Mouse (Mus musculus): Measurements from ENCODE around the gene Gsto1. TPM values are rescaled to one million over a fixed set of nuclear protein-coding genes. Genes with fewer than 3 reads are reported as not detected.

Gsto1 gene
- polyA plus RNA-seq, 2 experiments = 71.3 to 132 TPM

DNA sequence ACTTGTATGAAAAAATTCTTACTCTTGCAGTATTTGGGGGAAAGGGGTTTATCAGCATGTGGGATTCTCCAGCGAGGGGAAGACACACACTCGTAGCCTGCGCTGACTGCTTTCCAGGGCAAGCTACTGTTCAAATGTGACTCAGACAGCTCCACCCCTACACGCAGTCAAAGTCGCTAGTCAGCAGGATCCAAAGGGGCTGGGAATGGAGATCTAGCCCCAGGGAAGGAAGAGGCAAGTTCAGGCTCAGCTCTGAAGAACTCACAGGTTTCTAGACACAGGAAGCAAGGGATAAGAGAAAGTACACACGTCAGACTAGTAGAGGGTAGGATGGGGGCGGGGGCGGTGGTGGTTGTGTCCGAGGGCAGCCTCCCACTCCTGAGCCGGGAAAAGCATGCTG, 45.8 kb downstream of the Gsto1 start:
- Histone ChIP-seq H3K4me3 (replicated peaks; ENCODE audit: low read length) (no peak overlapping the region), H3K27ac (replicated peaks; ENCODE audit: low read depth, low read length) (no peak overlapping the region), H3K4me2 (replicated peaks; ENCODE audit: low read depth, low read length, severe bottlenecking) (no peak overlapping the region), H3K4me1 (ENCODE audit: control insufficient read depth, insufficient read depth, low read length) (peaks cover 26% of the 10 kb centered on the region), H3K36me3 (ENCODE audit: control insufficient read depth, insufficient read depth, low read length) (peaks cover 26% of the 10 kb centered on the region), H3K27me3 (ENCODE audit: control insufficient read depth, insufficient read depth, low read length) (no peaks in the 10 kb centered on the region), H3K9ac (ENCODE audit: low read depth, low read length, severe bottlenecking) (no peak overlapping the region), H3K9me3 (ENCODE audit: control insufficient read depth, low read length) (no peaks in the 10 kb centered on the region)
- ATAC-seq (ENCODE audit: low FRiP score, low read depth) = no peak
- WGBS = 81% methylated on average over 10 of the region's 10 CpGs
- no peak for TF ChIP-seq POLR2A (IDR thresholded peaks at IDR 0.05; ENCODE audit: borderline replicate concordance, extremely low read depth, insufficient read depth, insufficient read length)
- no peak for DNase-seq (ENCODE audit: low spot score)

GRCm38 (mm10) chr19:47902316-47903201, 47.8 kb downstream of the Gsto1 start:
- Histone ChIP-seq H3K36me3 (ENCODE audit: control insufficient read depth, insufficient read depth, low read length) (peaks cover 7% of the 10 kb centered on the region; the same call in 1 of the 2 replicates), H3K4me2 (replicated peaks; ENCODE audit: low read depth, low read length, severe bottlenecking) (no peak overlapping the region)
- no peak for DNase-seq (ENCODE audit: low spot score)

DNA sequence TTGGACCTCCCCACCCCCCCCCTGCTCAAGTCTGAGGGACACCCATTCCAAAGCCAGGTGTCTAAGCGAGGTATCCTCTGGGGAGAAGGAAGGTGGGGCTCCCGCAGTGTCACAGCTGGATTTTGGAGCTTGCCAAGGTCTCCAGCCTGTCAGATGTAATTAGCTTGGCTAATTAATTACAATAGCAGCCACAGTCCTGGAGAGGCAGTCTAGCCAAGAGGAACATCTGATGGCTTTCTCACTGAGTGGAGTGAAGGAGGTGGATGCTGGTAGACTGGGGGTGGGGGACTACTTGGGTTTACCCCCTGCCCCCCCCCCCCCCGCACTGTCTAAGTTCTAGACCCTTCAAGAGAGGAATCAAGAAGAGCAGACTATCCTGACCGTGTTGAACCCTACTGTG, 48.9 kb downstream of the Gsto1 start:
- Histone ChIP-seq H3K36me3 (ENCODE audit: control insufficient read depth, insufficient read depth, low read length) (peaks cover 5% of the 10 kb centered on the region; the same call in 1 of the 2 replicates), H3K4me1 (ENCODE audit: control insufficient read depth, insufficient read depth, low read length) (peaks cover 29% of the 10 kb centered on the region), H3K27ac (replicated peaks; ENCODE audit: low read depth, low read length) (no peak overlapping the region), H3K9ac (ENCODE audit: low read depth, low read length, severe bottlenecking) (no peak overlapping the region), H3K4me3 (replicated peaks; ENCODE audit: low read length) (no peak overlapping the region), H3K4me2 (replicated peaks; ENCODE audit: low read depth, low read length, severe bottlenecking) (no peak overlapping the region), H3K9me3 (ENCODE audit: control insufficient read depth, low read length) (no peaks in the 10 kb centered on the region), H3K27me3 (ENCODE audit: control insufficient read depth, insufficient read depth, low read length) (no peaks in the 10 kb centered on the region)
- DNase-seq (ENCODE audit: low spot score) (no peak), ATAC-seq (ENCODE audit: low FRiP score, low read depth) (no peak)
- no peak for TF ChIP-seq POLR2A (IDR thresholded peaks at IDR 0.05; ENCODE audit: borderline replicate concordance, extremely low read depth, insufficient read depth, insufficient read length)
- WGBS = 55% methylated on average over 4 of the region's 4 CpGs

More at GRCm38 (mm10) chr19:47902316-47903201, 47.8 kb downstream of the Gsto1 start:
- H3K9me3 ChIP-seq (ENCODE audit: control insufficient read depth, low read length) = no peaks in the 10 kb centered on the region
- peak overlapping the region; percentile 38; the same call in 1 of the 2 replicates for H3K27ac ChIP-seq (replicated peaks; ENCODE audit: low read depth, low read length)
- ATAC-seq (ENCODE audit: low FRiP score, low read depth) = 0 out of 2 replicates have a peak, but pooled peaks have one; percentile 19
- H3K4me1 ChIP-seq (ENCODE audit: control insufficient read depth, insufficient read depth, low read length) = peaks cover 26% of the 10 kb centered on the region
- WGBS = 36% methylated on average over 13 of the region's 13 CpGs
- H3K4me3 ChIP-seq (replicated peaks; ENCODE audit: low read length) = no peak overlapping the region
- no peak for TF ChIP-seq POLR2A (IDR thresholded peaks at IDR 0.05; ENCODE audit: borderline replicate concordance, extremely low read depth, insufficient read depth, insufficient read length)
- H3K27me3 ChIP-seq (ENCODE audit: control insufficient read depth, insufficient read depth, low read length) = no peaks in the 10 kb centered on the region
- peak overlapping the region; percentile 28; the same call in 1 of the 2 replicates for H3K9ac ChIP-seq (ENCODE audit: low read depth, low read length, severe bottlenecking)

- TF ChIP-seq POLR2A (IDR thresholded peaks at IDR 0.05; ENCODE audit: borderline replicate concordance, extremely low read depth, insufficient read depth, insufficient read length) = no peak
- H3K4me1 ChIP-seq (ENCODE audit: control insufficient read depth, insufficient read depth, low read length) = peaks cover 43% of the 10 kb centered on the region
- WGBS = 79% methylated on average over 4 of the region's 4 CpGs
- H3K4me2 ChIP-seq (replicated peaks; ENCODE audit: low read depth, low read length, severe bottlenecking) = no peak overlapping the region
- ATAC-seq (ENCODE audit: low FRiP score, low read depth) (no peak), DNase-seq (ENCODE audit: low spot score) (no peak)
- no peaks in the 10 kb centered on the region for H3K9me3 ChIP-seq (ENCODE audit: control insufficient read depth, low read length)
- H3K9ac ChIP-seq (ENCODE audit: low read depth, low read length, severe bottlenecking) = no peak overlapping the region
- no peak overlapping the region for H3K4me3 ChIP-seq (replicated peaks; ENCODE audit: low read length)
- no peaks in the 10 kb centered on the region for H3K27me3 ChIP-seq (ENCODE audit: control insufficient read depth, insufficient read depth, low read length)
- no peak overlapping the region for H3K27ac ChIP-seq (replicated peaks; ENCODE audit: low read depth, low read length)
- H3K36me3 ChIP-seq (ENCODE audit: control insufficient read depth, insufficient read depth, low read length) = peaks cover 5% of the 10 kb centered on the region; the same call in 1 of the 2 replicates
Measured at GRCm38 (mm10) chr19:47905081-47905480, 50.3 kb downstream of the Gsto1 start.

- H3K4me3 ChIP-seq (replicated peaks; ENCODE audit: low read length) = no peak overlapping the region
- no peak for ATAC-seq (ENCODE audit: low FRiP score, low read depth)
- TF ChIP-seq POLR2A (IDR thresholded peaks at IDR 0.05; ENCODE audit: borderline replicate concordance, extremely low read depth, insufficient read depth, insufficient read length) = no peak
- H3K9ac ChIP-seq (ENCODE audit: low read depth, low read length, severe bottlenecking) = no peak overlapping the region
- 85% methylated on average over 5 of the region's 5 CpGs for WGBS
- peaks cover 48% of the 10 kb centered on the region for H3K4me1 ChIP-seq (ENCODE audit: control insufficient read depth, insufficient read depth, low read length)
- no peaks in the 10 kb centered on the region for H3K27me3 ChIP-seq (ENCODE audit: control insufficient read depth, insufficient read depth, low read length)
- peaks cover 4% of the 10 kb centered on the region; the same call in 1 of the 2 replicates for H3K36me3 ChIP-seq (ENCODE audit: control insufficient read depth, insufficient read depth, low read length)
- no peak overlapping the region for H3K4me2 ChIP-seq (replicated peaks; ENCODE audit: low read depth, low read length, severe bottlenecking)
- no peak for DNase-seq (ENCODE audit: low spot score)
- H3K27ac ChIP-seq (replicated peaks; ENCODE audit: low read depth, low read length) = no peak overlapping the region
- H3K9me3 ChIP-seq (ENCODE audit: control insufficient read depth, low read length) = no peaks in the 10 kb centered on the region
Measured at GRCm38 (mm10) chr19:47905603-47906002, 50.8 kb downstream of the Gsto1 start.

Data from limb, embryonic 14.5 days (tissue).